Mouse (Mus musculus) E14TG2a.4 (cell line): ENCODE results near the gene Znrf1.

Experiments
- CTCF ChIP-seq: conservative IDR thresholded peaks from 2 replicates; pipeline ENCODE4 v1.5.1; 2014; ENCODE audit warnings: low read length
- NANOG ChIP-seq: IDR thresholded peaks from 2 replicates; pipeline ENCODE4 v1.6.1; 2014; ENCODE audit warnings: borderline replicate concordance, low read length, mixed read lengths
- POU5F1 ChIP-seq: IDR thresholded peaks from 2 replicates; pipeline ENCODE4 v1.6.1; 2014; ENCODE audit warnings: low read length, borderline replicate concordance

- TF ChIP-seq CTCF (no peak), NANOG (no peak), POU5F1 (no peak)
Measured at GRCm38 (mm10) chr8:111537765-111538158, 1.9 kb downstream of the Znrf1 start.
